In the genomic region with DNA sequence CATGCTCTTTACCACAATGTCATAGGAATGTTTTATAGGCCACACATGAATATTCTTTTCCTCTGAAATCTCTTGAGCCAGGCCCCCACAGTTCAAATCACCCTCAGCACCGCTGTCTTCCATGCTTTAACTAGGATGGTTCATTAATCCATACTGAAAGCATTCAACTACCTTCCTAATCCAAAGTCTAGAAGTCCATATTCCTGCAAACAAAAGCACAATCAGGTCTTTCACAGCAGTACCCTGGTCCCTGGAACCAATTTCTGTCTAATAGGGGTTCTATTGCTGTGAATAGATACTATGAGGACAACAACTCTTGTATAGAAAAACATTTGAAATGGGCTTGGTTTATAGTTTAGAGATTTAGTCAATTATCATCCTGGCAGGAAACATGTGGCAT, we compare ENCODE assay signal across 31 mouse cellular contexts.
"Had no signal": no experiment of that assay in that cellular context is flagged by ENCODE, and none has a peak within 500 bp of the region (broad histone marks: within the 10 kb centered on the region; RNA-seq: fewer than 3 reads in every experiment).

No protein-coding gene starts in this region.

- H3K4me1 ChIP-seq: limb, embryonic 10.5 days; limb, embryonic 13.5 days; limb, embryonic 15.5 days; liver, embryonic 13.5 days; liver, embryonic 15.5 days; lung, embryonic 15.5 days; midbrain, embryonic 10.5 days; midbrain, embryonic 12.5 days; midbrain, embryonic 13.5 days; midbrain, embryonic 15.5 days; neural tube, embryonic 12.5 days had no signal

- H3K36me3 ChIP-seq: limb, embryonic 10.5 days; limb, embryonic 12.5 days; limb, embryonic 13.5 days; limb, embryonic 15.5 days; liver, embryonic 13.5 days; liver, embryonic 15.5 days; lung, embryonic 15.5 days; midbrain, embryonic 10.5 days; midbrain, embryonic 12.5 days; midbrain, embryonic 13.5 days; midbrain, embryonic 15.5 days; neural tube, embryonic 12.5 days had no signal

- H3K27ac ChIP-seq: limb, embryonic 10.5 days; limb, embryonic 12.5 days; limb, embryonic 13.5 days; limb, embryonic 15.5 days; liver, embryonic 13.5 days; liver, embryonic 14.5 days; liver, embryonic 15.5 days; lung, embryonic 15.5 days; macrophage; midbrain, embryonic 10.5 days; midbrain, embryonic 12.5 days; midbrain, embryonic 13.5 days; midbrain, embryonic 15.5 days; neural tube, embryonic 12.5 days had no signal

- H3K9ac ChIP-seq: limb, embryonic 12.5 days; limb, embryonic 13.5 days; limb, embryonic 15.5 days; liver, embryonic 13.5 days; liver, embryonic 14.5 days; liver, embryonic 15.5 days; liver, postnatal 0 days; lung, embryonic 14.5 days; lung, embryonic 15.5 days; midbrain, embryonic 12.5 days; midbrain, embryonic 13.5 days; midbrain, embryonic 15.5 days; neural tube, embryonic 12.5 days had no signal

- H3K4me3 ChIP-seq: limb, embryonic 10.5 days; limb, embryonic 12.5 days; limb, embryonic 13.5 days; limb, embryonic 15.5 days; liver, embryonic 13.5 days; liver, embryonic 15.5 days; lung, embryonic 15.5 days; megakaryocyte, embryonic 14.5 days; midbrain, embryonic 10.5 days; midbrain, embryonic 12.5 days; midbrain, embryonic 13.5 days; midbrain, embryonic 15.5 days; myocyte; neural tube, embryonic 12.5 days had no signal

- DNase-seq: left cerebral cortex, postnatal 4 days; liver; liver, embryonic 13.5 days; liver, postnatal 0 days; lung, adult 18-20 months; lung, adult 2 months; lung, embryonic 14.5 days; lung, postnatal 10 days; lung, postnatal 14 days; lung, postnatal 36 days; lung, postnatal 4 days; midbrain, embryonic 14.5 days had no signal

- H3K27me3 ChIP-seq: limb, embryonic 12.5 days; limb, embryonic 13.5 days; limb, embryonic 15.5 days; liver, embryonic 13.5 days; liver, embryonic 15.5 days; lung, embryonic 15.5 days; megakaryocyte, embryonic 14.5 days; midbrain, embryonic 12.5 days; midbrain, embryonic 13.5 days; midbrain, embryonic 15.5 days; neural tube, embryonic 12.5 days had no signal

- ATAC-seq: liver, postnatal 0 days; lung, postnatal 0 days; midbrain, embryonic 13.5 days; midbrain, embryonic 15.5 days; midbrain, embryonic 16.5 days had no signal

- H3K9me3 ChIP-seq: limb, embryonic 10.5 days; limb, embryonic 12.5 days; limb, embryonic 13.5 days; limb, embryonic 15.5 days; liver, embryonic 13.5 days; liver, embryonic 15.5 days; lung, embryonic 15.5 days; midbrain, embryonic 10.5 days; midbrain, embryonic 12.5 days; midbrain, embryonic 13.5 days; midbrain, embryonic 15.5 days; neural tube, embryonic 12.5 days had no signal

- H3K4me2 ChIP-seq: limb, embryonic 12.5 days; limb, embryonic 13.5 days; limb, embryonic 15.5 days; liver, embryonic 11.5 days; liver, embryonic 13.5 days; liver, embryonic 15.5 days; lung, embryonic 14.5 days; lung, embryonic 15.5 days; midbrain, embryonic 11.5 days; midbrain, embryonic 12.5 days; midbrain, embryonic 13.5 days; midbrain, embryonic 15.5 days; neural tube, embryonic 12.5 days had no signal
